Comparison of ENCODE assay signal across 1 mouse cellular context in the genomic region with DNA sequence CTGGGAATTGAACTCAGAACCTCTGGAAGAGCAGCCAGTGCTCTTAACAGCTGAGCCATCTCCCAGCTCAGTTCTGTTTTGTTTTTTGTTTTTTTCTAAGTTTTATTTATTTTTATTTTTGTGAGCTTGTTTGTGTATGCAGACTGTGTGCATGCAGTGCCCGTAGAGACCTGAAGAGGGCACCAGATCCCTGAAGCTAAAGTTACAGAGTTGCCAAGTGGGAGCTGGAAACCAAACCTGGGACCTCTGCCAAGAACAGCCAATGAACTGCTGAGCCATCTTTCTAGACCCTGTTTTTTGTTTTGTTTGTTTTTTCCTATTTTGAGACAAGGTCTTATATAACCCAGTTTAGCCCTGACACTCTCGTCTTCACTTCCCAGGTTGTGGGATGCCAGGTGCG.
TF ChIP-seq lines count a peak whose summit lies in the region.

No protein-coding gene starts in this region.

TF ChIP-seq in MEL, 35 proteins besides CTCF, POLR2A, EP300 and RAD21 (continued from another document):
- TF ChIP-seq ZC3H11A (IDR thresholded peaks at IDR 0.05; ENCODE audit: low read depth, low read length): no peak
- no peak for TF ChIP-seq ZKSCAN1 (IDR thresholded peaks at IDR 0.05; ENCODE audit: low read depth, low read length)
- no peak for TF ChIP-seq NELFE (IDR thresholded peaks at IDR 0.05; ENCODE audit: low read depth, low read length)
- TF ChIP-seq ZMIZ1 (IDR thresholded peaks at IDR 0.05; ENCODE audit: low read depth, low read length): no peak
- no peak for TF ChIP-seq GABPA (IDR thresholded peaks at IDR 0.05; ENCODE audit: low read depth, low read length)
- no peak for TF ChIP-seq CHD2 (IDR thresholded peaks at IDR 0.05; ENCODE audit: low read length)
- no peak for TF ChIP-seq ETS1 (IDR thresholded peaks at IDR 0.05; ENCODE audit: low read depth, low read length)
- no peak for TF ChIP-seq CHD1 (IDR thresholded peaks at IDR 0.05; ENCODE audit: low read depth, low read length)
- TF ChIP-seq MAX (IDR thresholded peaks at IDR 0.05; ENCODE audit: low read length): no peak
- no peak for TF ChIP-seq KAT2A (conservative IDR thresholded peaks at IDR 0.05; ENCODE audit: low read depth, low read length)
- TF ChIP-seq JUND (IDR thresholded peaks at IDR 0.05; ENCODE audit: low read depth, low read length): no peak
- TF ChIP-seq MYB (IDR thresholded peaks at IDR 0.05; ENCODE audit: low read depth, low read length): no peak
- TF ChIP-seq BHLHE40 (IDR thresholded peaks at IDR 0.05; ENCODE audit: borderline replicate concordance, low read depth, low read length): no peak
- TF ChIP-seq MXI1 (IDR thresholded peaks at IDR 0.05; ENCODE audit: low read depth, low read length): no peak
